ENCODE assay signal across 9 mouse cellular contexts in the genomic region with DNA sequence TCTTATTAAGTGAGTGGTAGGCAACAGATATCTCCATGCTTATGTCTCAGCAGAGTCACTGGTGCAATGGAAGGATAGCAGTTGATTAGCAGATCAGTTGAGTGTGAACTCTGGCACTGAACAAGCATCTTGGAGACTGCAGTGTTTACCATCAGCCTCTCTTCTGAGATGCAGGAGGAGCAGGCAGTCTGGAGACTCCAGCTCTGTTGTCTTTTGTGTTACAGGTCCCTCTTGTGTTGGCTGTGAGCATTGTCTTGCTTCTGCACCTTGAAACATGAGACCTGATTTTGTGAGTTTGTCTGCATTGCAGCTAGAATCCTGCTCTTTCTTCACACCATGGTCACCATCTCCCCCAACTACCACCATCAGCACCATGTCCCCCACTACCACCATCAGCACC. TPM values are rescaled to one million over a fixed set of nuclear protein-coding genes. Genes with fewer than 3 reads are reported as not detected.
A peak's percentile ranks its signal among the peaks of the same experiment; 100 is the strongest.
DNase-seq lines count a peak whose midpoint lies in the region; ATAC-seq and TF ChIP-seq lines count a peak whose summit lies in the region.
"Had no signal": no experiment of that assay in that cellular context is flagged by ENCODE, and none has a peak within 500 bp of the region (broad histone marks: within the 10 kb centered on the region; RNA-seq: fewer than 3 reads in every experiment).

No protein-coding gene starts in this region.

- TF ChIP-seq CTCF in liver, adult 2 months (IDR thresholded peaks at IDR 0.05; ENCODE audit: low read depth, low read length) = peak; percentile 19; the same call in 1 of the 2 replicates

- no peak for TF ChIP-seq POLR2A in liver, adult 2 months (IDR thresholded peaks at IDR 0.05; ENCODE audit: extremely low read depth, insufficient read depth, low read length)

- H3K36me3 ChIP-seq in liver, adult 2 months (ENCODE audit: control insufficient read depth, insufficient read depth, low read length) = no peaks in the 10 kb centered on the region
- no peaks in the 10 kb centered on the region for H3K36me3 ChIP-seq in liver, embryonic 12.5 days
- no peaks in the 10 kb centered on the region for H3K36me3 ChIP-seq in forebrain, embryonic 15.5 days
- H3K36me3 ChIP-seq: liver, embryonic 15.5 days had no signal

- ATAC-seq in liver, embryonic 12.5 days = no peak
- ATAC-seq in forebrain, embryonic 15.5 days (replicated peaks) = peak; percentile 67
- no peak for ATAC-seq in erythroblast, adult 5-6 weeks (replicated peaks; ENCODE audit: low FRiP score, poor library complexity, severe bottlenecking)

- H3K27me3 ChIP-seq in liver, adult 2 months (ENCODE audit: control insufficient read depth, insufficient read depth, low read length) = no peaks in the 10 kb centered on the region
- no peaks in the 10 kb centered on the region for H3K27me3 ChIP-seq in liver, embryonic 12.5 days (replicated peaks)
- no peaks in the 10 kb centered on the region for H3K27me3 ChIP-seq in forebrain, embryonic 15.5 days
- H3K27me3 ChIP-seq: liver, embryonic 15.5 days had no signal

- no peak overlapping the region for H3K4me2 ChIP-seq in liver, embryonic 12.5 days
- no peak overlapping the region for H3K4me2 ChIP-seq in forebrain, embryonic 15.5 days (replicated peaks)
- H3K4me2 ChIP-seq: liver, embryonic 15.5 days had no signal

- DNase-seq in liver, adult 2 months (ENCODE audit: extremely low read depth, low read depth, low spot score) = no peak
- DNase-seq in T-cell, adult 2 months (ENCODE audit: low spot score) = peak; percentile 66
- peak; percentile 56 for DNase-seq in kidney, postnatal 14 days
- DNase-seq in lung, postnatal 10 days = peak; percentile 70
- peak; percentile 37 to 56 for DNase-seq in right cerebral cortex, postnatal 36 days (ENCODE audit: low spot score in 2 of 2)

- H3K27ac ChIP-seq in liver, adult 2 months (replicated peaks; ENCODE audit: insufficient read depth, low read depth, low read length) = no peak overlapping the region
- no peak overlapping the region for H3K27ac ChIP-seq in liver, embryonic 12.5 days
- H3K27ac ChIP-seq in forebrain, embryonic 15.5 days (replicated peaks) = no peak overlapping the region
- H3K27ac ChIP-seq: liver, embryonic 15.5 days had no signal

- no peak overlapping the region for H3K4me3 ChIP-seq in liver, adult 2 months (ENCODE audit: insufficient read depth, low read depth, low read length)
- no peak overlapping the region for H3K4me3 ChIP-seq in liver, embryonic 12.5 days
- H3K4me3 ChIP-seq in forebrain, embryonic 15.5 days = no peak overlapping the region
- H3K4me3 ChIP-seq: liver, embryonic 15.5 days had no signal

- H3K9ac ChIP-seq in liver, adult 2 months (ENCODE audit: low read depth, low read length) = no peak overlapping the region
- no peak overlapping the region for H3K9ac ChIP-seq in liver, embryonic 12.5 days
- no peak overlapping the region for H3K9ac ChIP-seq in forebrain, embryonic 15.5 days (replicated peaks)
- H3K9ac ChIP-seq: liver, embryonic 15.5 days had no signal

- H3K4me1 ChIP-seq in liver, adult 2 months (ENCODE audit: control insufficient read depth, insufficient read depth, low read length) = peaks cover 2% of the 10 kb centered on the region; the same call in 1 of the 2 replicates
- H3K4me1 ChIP-seq in liver, embryonic 12.5 days = no peaks in the 10 kb centered on the region
- H3K4me1 ChIP-seq in forebrain, embryonic 15.5 days = 0 out of 2 replicates have a peak, but pooled peaks cover 6% of the 10 kb centered on the region

- no peaks in the 10 kb centered on the region for H3K9me3 ChIP-seq in liver, embryonic 12.5 days (replicated peaks)
- no peaks in the 10 kb centered on the region for H3K9me3 ChIP-seq in forebrain, embryonic 15.5 days
- H3K9me3 ChIP-seq: liver, embryonic 15.5 days had no signal

- H3K79me2 ChIP-seq in liver, adult 2 months (ENCODE audit: control insufficient read depth, insufficient read depth, low read length) = no peaks in the 10 kb centered on the region

RNA-seq across cellular contexts. Expression of gene Ubash3b, which starts 21.1 kb away (rescaled TPM):
- total RNA-seq in liver, adult 2 months (2014; rRNA removed) = 0.65 and 0.87 TPM in 2 replicates
- 0.51 and 0.76 TPM in 2 replicates for polyA plus RNA-seq in liver, adult 2 months (2012; rRNA removed)
- polyA plus RNA-seq in liver, embryonic 12.5 days (2016; fragmentation: Nextera tagmentation; extraction: Ambion mirVana) = 12.2 and 14.0 TPM in 2 replicates
- 14.7 and 15.4 TPM in 2 replicates for polyA plus RNA-seq in forebrain, embryonic 15.5 days (2015; fragmentation: Nextera tagmentation; extraction: Ambion mirVana)
- total RNA-seq in erythroblast, adult 5-6 weeks (2015; ENCODE audit: low replicate concordance) = 1.9 and 3.1 TPM in 2 replicates
- total RNA-seq in erythroblast, adult 5-6 weeks (2017; ENCODE audit: low replicate concordance) = 2.9 and 9.2 TPM in 2 replicates
